Comparison of ENCODE assay signal across 7 mouse cellular contexts in the genomic region with DNA sequence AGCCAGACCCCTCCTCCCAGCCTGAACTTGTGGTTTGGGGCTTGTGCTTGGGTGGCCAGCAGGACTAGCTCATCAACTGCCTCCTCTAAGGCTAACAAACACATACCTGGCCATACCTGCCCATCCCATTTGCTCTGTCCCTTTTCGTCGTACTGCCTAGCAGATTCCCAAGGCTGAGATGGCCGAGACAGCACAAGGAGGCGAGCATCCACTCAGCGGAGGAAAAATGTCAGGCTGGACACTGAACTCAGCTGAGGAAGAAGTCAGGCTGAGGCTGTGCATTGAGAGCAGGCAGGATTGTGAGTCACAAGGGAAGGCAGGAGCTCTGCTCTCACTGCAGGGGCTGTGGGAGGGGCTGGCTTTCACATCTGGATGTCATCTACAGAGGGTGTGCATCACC.
DNase-seq lines count a peak whose midpoint lies in the region; ATAC-seq and TF ChIP-seq lines count a peak whose summit lies in the region.
"Not testable (repeated sequence)": the region's sequence is repeated elsewhere in the genome, so short reads cannot be mapped to it uniquely, and the experiment has no call there.

No protein-coding gene starts in this region.

- TF ChIP-seq CTCF in forebrain, postnatal 0 days (IDR thresholded peaks at IDR 0.05; ENCODE audit: low read depth); hindbrain, postnatal 0 days (IDR thresholded peaks at IDR 0.05; ENCODE audit: low read depth): not testable (repeated sequence)

- ATAC-seq in forebrain, postnatal 0 days = 0 out of 2 replicates have a peak, but pooled peaks have one; percentile 34
- ATAC-seq in heart, embryonic 15.5 days (replicated peaks; ENCODE audit: insufficient number of reproducible peaks, insufficient read depth, low FRiP score, low read depth) = 0 out of 2 replicates have a peak, but pooled peaks have one; percentile 16
- peak; percentile 46; the same call in 1 of the 2 replicates for ATAC-seq in hindbrain, embryonic 12.5 days (ENCODE audit: low FRiP score)
- ATAC-seq in hindbrain, postnatal 0 days = 0 out of 2 replicates have a peak, but pooled peaks have one; percentile 39
- ATAC-seq in kidney, embryonic 15.5 days (replicated peaks; ENCODE audit: low FRiP score) = peak; percentile 34; the same call in 1 of the 2 replicates
- ATAC-seq in limb, embryonic 14.5 days (ENCODE audit: low FRiP score, low read depth) = peak; percentile 42; the same call in 1 of the 2 replicates
- ATAC-seq in stomach, embryonic 16.5 days (ENCODE audit: insufficient read depth, low FRiP score) = peak; percentile 38; the same call in 1 of the 2 replicates

- DNase-seq in forebrain, postnatal 0 days; hindbrain, postnatal 0 days (ENCODE audit: low spot score); limb, embryonic 14.5 days (ENCODE audit: low spot score): not testable (repeated sequence)

- H3K4me3 ChIP-seq in forebrain, postnatal 0 days (ENCODE audit: low read depth, low read length); heart, embryonic 15.5 days; hindbrain, embryonic 12.5 days; hindbrain, postnatal 0 days (ENCODE audit: low read length); kidney, embryonic 15.5 days (replicated peaks); limb, embryonic 14.5 days (replicated peaks; ENCODE audit: low read length); stomach, embryonic 16.5 days (replicated peaks; ENCODE audit: low read length): not testable (repeated sequence)

- H3K4me2 ChIP-seq in forebrain, postnatal 0 days (ENCODE audit: low read depth); heart, embryonic 15.5 days; hindbrain, embryonic 12.5 days (replicated peaks); hindbrain, postnatal 0 days (ENCODE audit: low read depth, low read length); kidney, embryonic 15.5 days; limb, embryonic 14.5 days (replicated peaks; ENCODE audit: low read depth, low read length, severe bottlenecking); stomach, embryonic 16.5 days (ENCODE audit: low read depth, low read length): not testable (repeated sequence)

- not testable (repeated sequence) for H3K9ac ChIP-seq in forebrain, postnatal 0 days; heart, embryonic 15.5 days; hindbrain, embryonic 12.5 days; hindbrain, postnatal 0 days (replicated peaks; ENCODE audit: low read length); kidney, embryonic 15.5 days; limb, embryonic 14.5 days (ENCODE audit: low read depth, low read length, severe bottlenecking); stomach, embryonic 16.5 days (ENCODE audit: low read length)

- H3K27ac ChIP-seq in forebrain, postnatal 0 days (ENCODE audit: low read depth, low read length); heart, embryonic 15.5 days; hindbrain, embryonic 12.5 days; hindbrain, postnatal 0 days; kidney, embryonic 15.5 days; limb, embryonic 14.5 days (replicated peaks; ENCODE audit: low read depth, low read length); stomach, embryonic 16.5 days (ENCODE audit: low read length): not testable (repeated sequence)

- not testable (repeated sequence) for H3K9me3 ChIP-seq in forebrain, postnatal 0 days (ENCODE audit: low read length); heart, embryonic 15.5 days (replicated peaks); hindbrain, postnatal 0 days (ENCODE audit: low read length); kidney, embryonic 15.5 days (replicated peaks); limb, embryonic 14.5 days (ENCODE audit: control insufficient read depth, low read length); stomach, embryonic 16.5 days (replicated peaks; ENCODE audit: control insufficient read depth, low read length)
- H3K9me3 ChIP-seq in hindbrain, embryonic 12.5 days (replicated peaks) = peaks cover 16% of the 10 kb centered on the region

- not testable (repeated sequence) for H3K4me1 ChIP-seq in forebrain, postnatal 0 days (ENCODE audit: insufficient read depth); heart, embryonic 15.5 days (replicated peaks); hindbrain, embryonic 12.5 days; hindbrain, postnatal 0 days (ENCODE audit: insufficient read depth, low read length); kidney, embryonic 15.5 days; limb, embryonic 14.5 days (ENCODE audit: control insufficient read depth, insufficient read depth, low read length); stomach, embryonic 16.5 days (ENCODE audit: control insufficient read depth, insufficient read depth, low read length)

- 90% methylated on average over 5 of the region's 5 CpGs for WGBS in forebrain, postnatal 0 days
- WGBS in heart, embryonic 15.5 days = 84% methylated on average over 5 of the region's 5 CpGs
- 90% methylated on average over 5 of the region's 5 CpGs for WGBS in hindbrain, embryonic 12.5 days
- WGBS in hindbrain, postnatal 0 days = 91% methylated on average over 5 of the region's 5 CpGs
- WGBS in kidney, embryonic 15.5 days = 93% methylated on average over 5 of the region's 5 CpGs
- WGBS in limb, embryonic 14.5 days = 91% methylated on average over 5 of the region's 5 CpGs
- WGBS in stomach, embryonic 16.5 days = 87% methylated on average over 5 of the region's 5 CpGs

- TF ChIP-seq POLR2A in limb, embryonic 14.5 days (IDR thresholded peaks at IDR 0.05; ENCODE audit: borderline replicate concordance, extremely low read depth, insufficient read depth, insufficient read length) = not testable (repeated sequence)

- H3K27me3 ChIP-seq in forebrain, postnatal 0 days (ENCODE audit: insufficient read depth, low read length); heart, embryonic 15.5 days; hindbrain, embryonic 12.5 days; hindbrain, postnatal 0 days (ENCODE audit: insufficient read depth, low read length); kidney, embryonic 15.5 days; limb, embryonic 14.5 days (ENCODE audit: control insufficient read depth, insufficient read depth, low read length); stomach, embryonic 16.5 days (ENCODE audit: control insufficient read depth, insufficient read depth, low read length): not testable (repeated sequence)

- H3K36me3 ChIP-seq in forebrain, postnatal 0 days (ENCODE audit: insufficient read depth); heart, embryonic 15.5 days; hindbrain, embryonic 12.5 days; hindbrain, postnatal 0 days (ENCODE audit: insufficient read depth, low read length); kidney, embryonic 15.5 days; limb, embryonic 14.5 days (ENCODE audit: control insufficient read depth, insufficient read depth, low read length); stomach, embryonic 16.5 days (ENCODE audit: control insufficient read depth, insufficient read depth, low read length): not testable (repeated sequence)
